Mouse (Mus musculus) erythroblast, embryonic 14.5 days (primary cell): ENCODE measurements around the gene Arhgap17.

Experiments used
- GATA1 ChIP-seq: IDR thresholded peaks from 2 replicates; pipeline ENCODE4 v1.6.1; 2012; ENCODE audit warnings: low read length, inconsistent platforms, mixed read lengths
- TAL1 ChIP-seq: IDR thresholded peaks from 3 replicates; pipeline ENCODE4 v1.6.1; 2012; ENCODE audit warnings: low read length, inconsistent platforms, mixed read lengths

DNA sequence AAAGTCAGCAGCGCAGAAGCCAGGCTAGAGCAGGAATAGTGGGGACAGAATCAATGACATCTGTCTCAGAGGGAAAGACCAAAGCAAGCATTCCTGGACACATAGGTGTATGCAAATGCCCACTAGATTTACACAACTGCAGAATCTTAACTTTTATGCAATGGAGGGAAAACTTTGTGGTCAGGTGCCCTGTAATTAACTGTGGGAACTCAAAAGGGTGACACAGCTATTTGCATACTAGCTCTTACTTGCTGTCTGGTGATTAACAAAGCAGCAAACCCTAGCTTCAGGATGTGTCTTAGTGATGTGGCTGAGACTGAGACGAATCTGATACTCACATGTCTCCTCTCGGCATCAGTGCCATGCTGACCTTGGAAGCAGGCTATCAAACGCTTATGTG, 42.8 kb downstream of the Arhgap17 start:
- TF ChIP-seq TAL1, result no peak
- TF ChIP-seq GATA1, result no peak
